Mouse (Mus musculus): ENCODE measurements around the gene Gm428. TPM values are rescaled to one million over a fixed set of nuclear protein-coding genes. Genes with fewer than 3 reads are reported as not detected.
"Not testable (repeated sequence)": the region's sequence is repeated elsewhere in the genome, so short reads cannot be mapped to it uniquely, and the experiment has no call there.

Gene Gm428
- not detected in 2 replicates for polyA plus RNA-seq (2012; rRNA removed)

GRCm38 (mm10) chr4:73683216-73683615 is at the start of gene Gm428:
Gm428 (plus strand) TSS chr4:73683516.
- not testable (repeated sequence) for DNase-seq (ENCODE audit: low spot score)

DNA sequence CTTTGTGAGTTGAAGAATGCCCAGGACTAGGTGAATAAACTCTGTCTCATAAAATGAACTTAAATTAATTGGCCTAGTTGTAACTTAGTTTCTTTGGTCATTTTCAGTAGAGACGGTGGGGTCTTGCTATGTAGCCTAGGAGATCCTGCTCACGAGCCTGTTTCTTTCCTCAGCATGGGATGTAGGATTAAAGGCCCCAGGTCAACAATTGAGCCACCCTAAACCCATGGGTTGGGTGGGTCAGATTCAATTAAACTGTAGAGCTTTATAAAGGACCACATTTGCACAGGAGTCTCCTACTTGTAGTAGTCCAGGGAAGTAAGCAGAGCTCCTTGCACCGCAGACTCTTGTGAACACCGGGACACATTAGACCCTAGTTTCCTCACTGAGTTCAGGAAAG is 45.5 kb upstream of the Gm428 start, which contains the start of gene Gm11236:
TSS of gene Gm11236 (plus strand) at position 301 of the 400 bp plus-strand sequence.
- not testable (repeated sequence) for DNase-seq (ENCODE audit: low spot score)

- DNase-seq (ENCODE audit: low spot score) = not testable (repeated sequence)
Measured at GRCm38 (mm10) chr4:73661864-73662263, 21.5 kb upstream of the Gm428 start.

GRCm38 (mm10) chr4:73668054-73668453 is 15.3 kb upstream of the Gm428 start, which contains the start of gene Gm11239:
Gm11239 (plus strand) TSS chr4:73668354.
- not testable (repeated sequence) for DNase-seq (ENCODE audit: low spot score)

GRCm38 (mm10) chr4:73718761-73719160 is 35.4 kb downstream of the Gm428 start:
- no peak for DNase-seq (ENCODE audit: low spot score)

- no peak for DNase-seq (ENCODE audit: low spot score)
Measured at GRCm38 (mm10) chr4:73719819-73720218, 36.5 kb downstream of the Gm428 start.

Other genes with a start within 250 kb of the Gm428 start
- not detected in 2 replicates for gene Gm11238, start 75.6 kb upstream of the Gm428 start, polyA plus RNA-seq (2012; rRNA removed)
- not detected in 2 replicates for gene Gm11237, start 60.5 kb upstream of the Gm428 start, polyA plus RNA-seq (2012; rRNA removed)
- not detected in 2 replicates for gene Gm11236, start 45.4 kb upstream of the Gm428 start, polyA plus RNA-seq (2012; rRNA removed)
- gene Gm11239, start 15.2 kb upstream of the Gm428 start, polyA plus RNA-seq (2012; rRNA removed) = not detected in 2 replicates
- 8.9 and 10.0 TPM in 2 replicates for gene Rasef, start 107.5 kb downstream of the Gm428 start, polyA plus RNA-seq (2012; rRNA removed)
- gene Gm11758, start 192.8 kb downstream of the Gm428 start, polyA plus RNA-seq (2012; rRNA removed) = not detected in 2 replicates
- not detected in 2 replicates for gene Gm11757, start 207.6 kb downstream of the Gm428 start, polyA plus RNA-seq (2012; rRNA removed)
- not detected in 2 replicates for gene Gm13871, start 222.4 kb downstream of the Gm428 start, polyA plus RNA-seq (2012; rRNA removed)
- not detected in 2 replicates for gene Gm11756, start 237.2 kb downstream of the Gm428 start, polyA plus RNA-seq (2012; rRNA removed)